Mouse (Mus musculus): ENCODE measurements around the gene Tenm2.

Tenm2 gene

DNA sequence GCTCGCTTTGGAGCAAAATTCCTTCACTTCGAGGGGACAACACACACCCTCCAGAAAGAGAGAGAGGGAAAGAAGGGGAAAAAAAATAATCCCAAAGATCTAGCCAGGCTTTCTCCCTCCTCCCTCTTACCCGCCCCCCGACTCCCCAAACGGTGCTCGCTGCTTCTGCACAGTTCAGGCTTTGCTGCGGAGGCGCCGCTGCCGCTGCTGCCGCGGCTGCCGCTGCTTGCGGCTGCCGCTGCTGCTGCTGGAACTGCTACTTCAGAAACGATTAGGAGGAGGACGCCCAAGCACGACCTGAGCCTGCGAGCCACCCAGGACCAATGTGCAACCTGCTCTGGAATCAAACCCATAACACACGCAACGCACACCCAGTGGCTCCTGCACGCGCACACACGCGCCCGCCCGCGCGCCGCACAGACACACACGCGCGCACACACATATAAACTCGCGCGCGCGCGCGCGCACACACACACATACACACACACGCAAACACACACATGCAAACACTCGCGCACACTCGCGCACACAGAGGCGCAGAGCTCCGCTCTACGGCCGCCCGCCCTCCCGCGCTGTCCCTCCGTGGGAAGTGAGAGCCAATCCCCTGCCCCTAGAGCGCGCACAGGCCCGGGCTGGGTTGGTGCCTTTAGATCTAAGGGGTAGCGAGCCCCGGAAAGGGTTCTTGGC, at the start of gene Tenm2:
Gene Tenm2, minus strand, starts transcription at position 51 of the 687 bp plus-strand sequence.
- DNase-seq (ENCODE audit: inconsistent age in 2 of 2, low spot score in 1 of 2), result peak; percentile 3 to 46

- DNase-seq (ENCODE audit: inconsistent age in 2 of 2, low spot score in 1 of 2), result no peak
Observed at GRCm38 (mm10) chr11:37285186-37285585, 49.4 kb upstream of the Tenm2 start.

- no peak for DNase-seq (ENCODE audit: inconsistent age in 2 of 2, low spot score in 1 of 2)
Observed at GRCm38 (mm10) chr11:37248796-37249195, 13.0 kb upstream of the Tenm2 start.

GRCm38 (mm10) chr11:37237096-37237725, 1.4 kb upstream of the Tenm2 start:
- no peak for DNase-seq (ENCODE audit: inconsistent age in 2 of 2, low spot score in 1 of 2)

DNA sequence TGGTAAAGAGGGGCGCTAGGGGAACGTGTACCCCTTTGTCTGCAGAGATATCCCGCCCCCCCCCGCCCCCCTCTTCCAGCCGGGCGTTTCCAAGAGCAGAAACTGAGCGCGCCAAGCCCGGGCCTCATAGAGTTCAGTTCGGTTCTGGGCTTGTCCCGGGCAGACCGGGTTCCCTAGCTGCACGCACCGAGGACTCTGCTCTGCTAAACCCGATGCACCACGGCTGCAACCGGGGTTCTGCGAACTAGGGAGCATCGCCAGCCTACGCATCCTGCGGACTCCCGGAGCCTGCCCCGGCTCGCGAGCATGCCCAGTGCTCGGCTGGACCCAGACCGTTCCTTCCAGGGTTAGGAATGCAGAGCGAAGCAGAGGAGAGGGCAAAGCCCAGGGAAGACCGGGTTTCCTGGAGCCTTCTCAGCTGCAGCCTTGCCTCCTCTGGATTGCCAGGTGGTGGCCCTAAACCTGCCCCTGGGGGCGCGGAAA, 878 bp upstream of the Tenm2 start:
- DNase-seq (ENCODE audit: inconsistent age in 2 of 2, low spot score in 1 of 2), result peak; percentile 8 to 59

- peak in 1 of 2 experiments; percentile 23 for DNase-seq (ENCODE audit: inconsistent age in 2 of 2, low spot score in 1 of 2)
Observed at GRCm38 (mm10) chr11:37235021-37235795, 556 bp downstream of the Tenm2 start.

GRCm38 (mm10) chr11:37227404-37227803, 8.4 kb downstream of the Tenm2 start:
- no peak for DNase-seq (ENCODE audit: inconsistent age in 2 of 2, low spot score in 1 of 2)

DNA sequence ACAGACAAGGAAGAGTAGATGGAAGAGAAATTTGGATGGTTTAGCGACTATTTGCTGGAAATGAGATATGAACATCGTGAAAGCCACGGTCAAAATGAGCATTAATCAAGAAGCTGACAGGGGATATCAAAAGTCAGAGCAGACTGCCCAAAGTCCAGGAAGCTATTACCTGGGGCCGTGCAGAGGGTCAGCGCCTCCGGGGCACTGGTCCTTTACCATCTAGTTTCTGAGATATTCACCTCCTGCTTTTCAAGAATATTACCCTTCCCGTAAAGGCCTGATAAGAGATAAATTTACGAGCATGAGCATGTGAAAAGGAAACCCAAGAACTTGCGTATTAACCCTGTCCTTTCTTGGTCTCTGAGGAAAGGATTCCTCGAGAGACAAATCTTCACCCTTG, 8.8 kb downstream of the Tenm2 start:
- DNase-seq (ENCODE audit: inconsistent age in 2 of 2, low spot score in 1 of 2), result no peak

DNA sequence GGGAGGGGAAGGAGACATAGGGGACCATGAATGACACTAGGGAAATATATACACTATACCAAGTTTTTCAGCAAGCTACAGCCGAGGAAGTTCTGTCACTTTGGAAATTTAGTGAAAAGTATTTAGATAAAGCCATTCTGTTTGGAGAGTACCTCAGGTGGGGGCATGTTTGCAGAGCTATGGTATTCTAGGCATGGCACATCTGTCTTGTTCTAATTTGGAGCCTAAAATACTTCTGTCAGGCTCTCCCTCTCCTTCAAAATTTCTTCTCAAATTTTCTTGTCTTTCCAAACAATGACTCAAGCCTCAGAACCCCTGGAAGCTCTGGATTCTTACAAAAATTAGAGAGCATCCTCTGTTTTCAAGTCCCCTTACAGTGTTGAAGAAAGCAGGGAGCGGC, 13.0 kb downstream of the Tenm2 start:
- DNase-seq (ENCODE audit: inconsistent age in 2 of 2, low spot score in 1 of 2), result no peak

DNA sequence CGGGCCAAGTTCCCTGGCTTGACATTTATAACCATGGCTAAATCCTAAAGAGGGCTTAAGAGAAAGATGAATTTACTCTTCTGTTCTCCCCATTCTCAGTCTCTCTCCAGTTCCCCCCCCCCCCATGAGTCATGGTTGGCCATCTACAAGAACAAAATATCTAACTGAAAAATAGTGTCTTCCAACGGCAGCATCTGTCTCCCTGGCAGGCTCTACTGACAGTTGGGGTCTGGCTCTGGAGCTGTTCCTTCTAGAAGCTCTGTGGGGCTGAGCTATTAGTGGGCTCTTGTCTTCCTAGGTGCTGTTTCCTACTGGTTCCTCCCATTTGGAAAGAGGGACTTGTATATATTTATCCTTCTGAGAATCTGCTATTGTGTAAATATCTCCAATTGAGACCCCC, 13.7 kb downstream of the Tenm2 start:
- no peak for DNase-seq (ENCODE audit: inconsistent age in 2 of 2, low spot score in 1 of 2)

GRCm38 (mm10) chr11:37220921-37221320, 14.8 kb downstream of the Tenm2 start:
- no peak for DNase-seq (ENCODE audit: inconsistent age in 2 of 2, low spot score in 1 of 2)

- DNase-seq (ENCODE audit: inconsistent age in 2 of 2, low spot score in 1 of 2), result peak; percentile 13 to 79
Observed at GRCm38 (mm10) chr11:37186132-37186531, 49.6 kb downstream of the Tenm2 start.

- no peak for DNase-seq (ENCODE audit: inconsistent age in 2 of 2, low spot score in 1 of 2)
Observed at GRCm38 (mm10) chr11:37177426-37177825, 58.3 kb downstream of the Tenm2 start.

- DNase-seq (ENCODE audit: inconsistent age in 2 of 2, low spot score in 1 of 2), result no peak
Observed at GRCm38 (mm10) chr11:37153933-37154880, 81.6 kb downstream of the Tenm2 start.

DNA sequence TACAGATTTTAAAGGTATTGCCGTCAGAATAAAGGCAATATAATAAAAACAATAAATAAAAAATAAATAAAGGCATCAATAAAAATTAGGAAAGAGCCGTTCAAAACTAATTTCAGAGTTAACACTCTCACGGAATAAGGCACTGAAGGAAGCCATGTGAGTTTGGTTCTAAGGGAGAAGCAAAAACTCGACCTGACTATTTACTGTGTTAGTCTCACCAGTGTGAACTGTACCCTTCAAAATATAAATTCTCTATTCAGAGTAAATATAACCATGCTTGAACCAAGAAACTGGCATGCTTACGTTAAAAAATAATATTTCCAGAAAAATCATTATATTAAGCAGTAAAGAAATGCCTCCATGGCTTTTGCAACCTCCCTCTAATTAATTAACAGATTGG, 82.4 kb downstream of the Tenm2 start:
- no peak for DNase-seq (ENCODE audit: inconsistent age in 2 of 2, low spot score in 1 of 2)

- no peak for DNase-seq (ENCODE audit: inconsistent age in 2 of 2, low spot score in 1 of 2)
Observed at GRCm38 (mm10) chr11:37150011-37150410, 85.8 kb downstream of the Tenm2 start.

- DNase-seq (ENCODE audit: inconsistent age in 2 of 2, low spot score in 1 of 2), result no peak
Observed at GRCm38 (mm10) chr11:37143996-37144395, 91.8 kb downstream of the Tenm2 start.

DNA sequence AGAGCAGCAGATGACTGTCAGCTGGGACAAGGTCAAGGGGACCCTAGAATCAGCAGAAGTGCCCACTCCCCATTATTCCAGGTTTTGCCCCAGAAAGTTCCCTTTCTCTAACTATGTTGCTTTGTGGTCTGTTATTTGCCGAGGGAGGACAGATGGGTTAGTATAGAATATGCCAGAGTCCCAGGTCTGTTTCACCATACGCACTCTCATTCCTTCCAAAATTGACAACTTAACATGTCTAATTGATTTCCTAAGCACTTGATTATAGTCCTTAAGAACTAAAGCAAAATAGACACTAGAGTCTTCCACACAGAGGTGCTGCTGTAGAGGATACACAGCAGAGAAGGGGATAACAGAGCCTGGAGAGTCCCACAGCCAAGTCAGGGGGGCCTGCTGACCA, 92.3 kb downstream of the Tenm2 start:
- no peak for DNase-seq (ENCODE audit: inconsistent age in 2 of 2, low spot score in 1 of 2)

GRCm38 (mm10) chr11:37128893-37129292, 106.9 kb downstream of the Tenm2 start:
- no peak for DNase-seq (ENCODE audit: inconsistent age in 2 of 2, low spot score in 1 of 2)

- no peak for DNase-seq (ENCODE audit: inconsistent age in 2 of 2, low spot score in 1 of 2)
Observed at GRCm38 (mm10) chr11:37118058-37118457, 117.7 kb downstream of the Tenm2 start.

DNA sequence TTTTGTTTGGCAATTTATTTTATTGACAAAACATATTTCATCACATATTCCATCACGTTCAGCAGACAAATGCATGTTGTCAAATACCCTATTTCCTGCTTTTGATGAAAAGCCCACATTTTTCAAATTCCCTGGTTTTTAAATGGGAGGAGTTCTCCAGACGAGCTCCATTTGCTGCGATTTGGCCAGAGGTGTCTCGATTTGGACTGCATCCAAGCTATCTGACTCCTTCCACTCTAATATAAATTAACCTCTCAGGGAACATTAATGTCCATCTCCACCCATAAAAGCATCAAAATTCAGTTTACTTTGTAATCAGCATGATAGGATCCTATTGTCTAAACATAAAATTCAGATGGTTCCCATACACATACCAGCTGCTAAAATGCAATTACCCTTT, 120.6 kb downstream of the Tenm2 start:
- no peak for DNase-seq (ENCODE audit: inconsistent age in 2 of 2, low spot score in 1 of 2)
